Mouse (Mus musculus) E14TG2a.4 (cell line): ENCODE results near the gene Lmnb2.

Experiments used
- CTCF ChIP-seq: conservative IDR thresholded peaks from 2 replicates; pipeline ENCODE4 v1.5.1; 2014; ENCODE audit warnings: low read length
- POU5F1 ChIP-seq: IDR thresholded peaks from 2 replicates; pipeline ENCODE4 v1.6.1; 2014; ENCODE audit warnings: low read length, borderline replicate concordance

- TF ChIP-seq CTCF: no peak
- TF ChIP-seq POU5F1: no peak
These were observed 61.1 kb downstream of the Lmnb2 start for GRCm38 (mm10) chr10:80856908-80857307.
